Mouse (Mus musculus) myocyte (in vitro differentiated cells): ENCODE results near the gene Nol9. TPM values are rescaled to one million over a fixed set of nuclear protein-coding genes. Genes with fewer than 3 reads are reported as not detected.

Source experiments
- H3K27me3 ChIP-seq: one replicate; pipeline ENCODE4 v1.6.1; 2011; ENCODE audit not compliant: control insufficient read depth, insufficient read depth, insufficient read length
- H3K36me3 ChIP-seq: one replicate; pipeline ENCODE4 v1.6.1; 2011; ENCODE audit not compliant: control insufficient read depth, insufficient read depth
- H3K4me2 ChIP-seq: one replicate; pipeline ENCODE4 v1.6.1; 2011; ENCODE audit warnings: low read depth, control low read depth
- H3K4me3 ChIP-seq: one replicate; pipeline ENCODE4 v1.5.1; 2011; ENCODE audit warnings: mild to moderate bottlenecking, control low read depth, moderate library complexity
- H3K79me2 ChIP-seq: one replicate; pipeline ENCODE4 v1.6.1; 2011; ENCODE audit not compliant: control insufficient read depth, insufficient read depth
- H3ac ChIP-seq: one replicate; pipeline ENCODE4 v1.6.1; 2011; ENCODE audit not compliant: control insufficient read depth, insufficient read length
- CEBPB ChIP-seq: IDR thresholded peaks from 2 replicates; pipeline ENCODE4 v1.6.1; 2011; ENCODE audit warnings: mild to moderate bottlenecking, moderate library complexity; ENCODE audit not compliant: poor library complexity, insufficient read depth, severe bottlenecking
- E2F4 ChIP-seq: IDR thresholded peaks from one replicate; pipeline ENCODE4 v1.6.1; 2011; ENCODE audit warnings: mild to moderate bottlenecking, control low read depth, moderate library complexity; ENCODE audit not compliant: insufficient read depth
- MAX ChIP-seq: IDR thresholded peaks from one replicate; pipeline ENCODE4 v1.6.1; 2011; ENCODE audit warnings: low read depth, mild to moderate bottlenecking, control low read depth
- MYOD1 ChIP-seq, 3 experiments: IDR thresholded peaks; one replicate each; pipeline ENCODE4 v1.6.1; 2011; ENCODE audit warnings: control low read depth in 2 of 3, low read depth in 2 of 3, mild to moderate bottlenecking in 2 of 3, moderate library complexity in 1 of 3; ENCODE audit not compliant: insufficient read length in 2 of 3, control insufficient read depth in 1 of 3
- MYOG ChIP-seq, 3 experiments: IDR thresholded peaks; one replicate each; pipeline ENCODE4 v1.6.1; 2011; ENCODE audit warnings: control low read depth in 2 of 3, low read depth in 2 of 3, mild to moderate bottlenecking in 2 of 3; ENCODE audit not compliant: insufficient read length in 2 of 3, control insufficient read depth in 1 of 3, insufficient read depth in 1 of 3
- POLR2A ChIP-seq: IDR thresholded peaks from one replicate; pipeline ENCODE4 v1.6.1; 2011; ENCODE audit warnings: low read depth, mild to moderate bottlenecking, control low read depth, moderate library complexity; ENCODE audit not compliant: insufficient read length
- POLR2AphosphoS2 ChIP-seq: IDR thresholded peaks from one replicate; pipeline ENCODE4 v1.6.1; 2011; ENCODE audit warnings: low read depth, control low read depth; ENCODE audit not compliant: insufficient read length
- REST ChIP-seq: IDR thresholded peaks from one replicate; pipeline ENCODE4 v1.6.1; 2011; ENCODE audit warnings: mild to moderate bottlenecking, control low read depth, moderate library complexity; ENCODE audit not compliant: insufficient read depth, insufficient read length
- SRF ChIP-seq: IDR thresholded peaks from one replicate; pipeline ENCODE4 v1.6.1; 2011; ENCODE audit warnings: low read depth; ENCODE audit not compliant: control insufficient read depth, insufficient read length
- TCF12 ChIP-seq: IDR thresholded peaks from one replicate; pipeline ENCODE4 v1.6.1; 2011; ENCODE audit warnings: mild to moderate bottlenecking, control low read depth; ENCODE audit not compliant: poor library complexity, insufficient read depth, severe bottlenecking
- TCF3 ChIP-seq: IDR thresholded peaks from one replicate; pipeline ENCODE4 v1.6.1; 2011; ENCODE audit warnings: low read depth, control low read depth; ENCODE audit not compliant: insufficient read length
- USF1 ChIP-seq: IDR thresholded peaks from one replicate; pipeline ENCODE4 v1.6.1; 2011; ENCODE audit warnings: low read depth, mild to moderate bottlenecking, control low read depth, moderate library complexity
- polyA plus RNA-seq: library from polyadenylated mRNA; unstranded; fragments of >200 nt; fragmentation: generic; extraction: Trizol; gene quantifications from one replicate; pipeline ENCODE4 v1.2.1, GENCODE M21; 2012; ENCODE audit warnings: missing spikeins

Nol9 gene
- polyA plus RNA-seq, 1 experiment: 28.5 TPM

GRCm38 (mm10) chr4:152000906-152001305 lies 38.2 kb upstream of the Nol9 start:
- no peak overlapping the region for H3K4me3 ChIP-seq
- H3ac ChIP-seq: no peak overlapping the region
- peaks cover 4% of the 10 kb centered on the region for H3K79me2 ChIP-seq
- H3K4me2 ChIP-seq: no peak overlapping the region
- TF ChIP-seq POLR2AphosphoS2 (no peak), TCF12 (no peak), E2F4 (no peak), CEBPB (no peak), MYOG (IDR thresholded peaks at IDR 0.05; ENCODE audit: control insufficient read depth in 1 of 3, insufficient read depth in 1 of 3, insufficient read length in 2 of 3, low read depth in 2 of 3) (no peak), USF1 (no peak), SRF (no peak), MYOD1 (IDR thresholded peaks at IDR 0.05; ENCODE audit: control insufficient read depth in 1 of 3, insufficient read length in 2 of 3, low read depth in 2 of 3) (no peak), REST (no peak), MAX (no peak), POLR2A (no peak), TCF3 (no peak)
- no peaks in the 10 kb centered on the region for H3K27me3 ChIP-seq
- no peaks in the 10 kb centered on the region for H3K36me3 ChIP-seq

GRCm38 (mm10) chr4:152001335-152001734 lies 37.8 kb upstream of the Nol9 start:
- Histone ChIP-seq H3K27me3 (no peaks in the 10 kb centered on the region), H3K79me2 (peaks cover 4% of the 10 kb centered on the region)
- TF ChIP-seq USF1: no peak
- TF ChIP-seq REST: no peak
- TF ChIP-seq SRF: no peak
- TF ChIP-seq CEBPB: no peak
- no peak for TF ChIP-seq MYOD1 (IDR thresholded peaks at IDR 0.05; ENCODE audit: control insufficient read depth in 1 of 3, insufficient read length in 2 of 3, low read depth in 2 of 3)
- TF ChIP-seq TCF12: no peak
- no peak for TF ChIP-seq TCF3
- TF ChIP-seq MAX: no peak
- TF ChIP-seq E2F4: no peak
- TF ChIP-seq POLR2AphosphoS2: no peak
- no peak for TF ChIP-seq POLR2A
- no peak for TF ChIP-seq MYOG (IDR thresholded peaks at IDR 0.05; ENCODE audit: control insufficient read depth in 1 of 3, insufficient read depth in 1 of 3, insufficient read length in 2 of 3, low read depth in 2 of 3)

DNA sequence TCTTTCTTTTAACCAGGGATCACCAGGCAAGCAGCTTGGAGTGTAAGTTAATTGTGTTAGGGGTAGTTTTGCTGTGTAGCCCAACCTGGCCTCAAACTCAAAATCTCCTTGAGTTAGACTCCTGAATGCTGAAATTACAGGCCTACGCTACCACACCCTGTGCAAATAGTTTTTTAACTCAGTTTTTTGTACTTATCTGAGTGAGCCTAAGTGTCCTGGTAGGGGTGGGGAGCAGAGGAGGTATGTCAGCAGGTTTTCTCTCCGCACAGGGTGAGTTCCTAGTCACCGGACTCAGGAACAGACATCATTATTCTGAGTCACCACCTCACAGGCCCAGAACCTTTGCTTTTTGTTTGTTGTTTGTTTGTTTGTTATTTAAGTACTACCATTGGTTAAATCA lies 37.1 kb upstream of the Nol9 start:
- H3K79me2 ChIP-seq: peaks cover 4% of the 10 kb centered on the region
- H3K36me3 ChIP-seq: no peaks in the 10 kb centered on the region
- H3K27me3 ChIP-seq: no peaks in the 10 kb centered on the region
- H3K4me2 ChIP-seq: no peak overlapping the region
- TF ChIP-seq TCF12 (no peak), REST (no peak), MYOD1 (IDR thresholded peaks at IDR 0.05; ENCODE audit: control insufficient read depth in 1 of 3, insufficient read length in 2 of 3, low read depth in 2 of 3) (no peak), SRF (no peak), TCF3 (no peak), CEBPB (no peak), MYOG (IDR thresholded peaks at IDR 0.05; ENCODE audit: control insufficient read depth in 1 of 3, insufficient read depth in 1 of 3, insufficient read length in 2 of 3, low read depth in 2 of 3) (no peak), POLR2AphosphoS2 (no peak), POLR2A (no peak), E2F4 (no peak), USF1 (no peak), MAX (no peak)
- no peak overlapping the region for H3K4me3 ChIP-seq
- no peak overlapping the region for H3ac ChIP-seq

More at GRCm38 (mm10) chr4:152001335-152001734, 37.8 kb upstream of the Nol9 start:
- Histone ChIP-seq H3ac (no peak overlapping the region), H3K36me3 (no peaks in the 10 kb centered on the region), H3K4me2 (no peak overlapping the region), H3K4me3 (no peak overlapping the region)

- TF ChIP-seq TCF12 (no peak), SRF (no peak), POLR2A (no peak), MYOD1 (IDR thresholded peaks at IDR 0.05; ENCODE audit: control insufficient read depth in 1 of 3, insufficient read length in 2 of 3, low read depth in 2 of 3) (no peak), E2F4 (no peak), REST (no peak), POLR2AphosphoS2 (no peak)
- Histone ChIP-seq H3K4me3 (no peak overlapping the region), H3ac (no peak overlapping the region), H3K36me3 (no peaks in the 10 kb centered on the region), H3K4me2 (no peak overlapping the region), H3K27me3 (no peaks in the 10 kb centered on the region), H3K79me2 (peaks cover 16% of the 10 kb centered on the region)
These were observed 33.0 kb upstream of the Nol9 start for GRCm38 (mm10) chr4:152006137-152006536.
